Mouse (Mus musculus) neural tube, embryonic 14.5 days (tissue): ENCODE measurements around the gene Trit1. TPM values are rescaled to one million over a fixed set of nuclear protein-coding genes. Genes with fewer than 3 reads are reported as not detected.

Source experiments
- ATAC-seq: fragments of 200-750 bp; cut with Nextera tagmentation; 2 replicates; pipeline ENCODE4 v1.8.0; 2017; ENCODE audit warnings: low read depth, mild to moderate bottlenecking, moderate TSS enrichment, moderate library complexity
- H3K27ac ChIP-seq: fragments of 300-500 bp; sonication (generic); 2 replicates; pipeline ENCODE4 v1.5.1; 2014; ENCODE audit warnings: low read depth, mild to moderate bottlenecking, control low read depth, low read length, moderate library complexity, mixed read lengths
- H3K27me3 ChIP-seq: fragments of 300-500 bp; sonication (generic); 2 replicates; pipeline ENCODE4 v1.6.1; 2014; ENCODE audit warnings: low read length; ENCODE audit not compliant: control insufficient read depth, insufficient read depth
- H3K36me3 ChIP-seq: fragments of 300-500 bp; sonication (generic); 2 replicates; pipeline ENCODE4 v1.6.1; 2014; ENCODE audit warnings: low read length, mixed read lengths; ENCODE audit not compliant: control insufficient read depth, insufficient read depth
- H3K4me1 ChIP-seq: fragments of 300-500 bp; sonication (generic); 2 replicates; pipeline ENCODE4 v1.6.1; 2014; ENCODE audit warnings: low read length; ENCODE audit not compliant: control insufficient read depth, insufficient read depth
- H3K4me2 ChIP-seq: fragments of 300-500 bp; sonication (generic); 2 replicates; pipeline ENCODE4 v1.6.1; 2014; ENCODE audit warnings: mild to moderate bottlenecking, low read depth, low read length, control low read depth
- H3K4me3 ChIP-seq: fragments of 300-500 bp; sonication (generic); 2 replicates; pipeline ENCODE4 v1.5.1; 2014; ENCODE audit warnings: low read depth, low read length, control low read depth, mixed read lengths
- H3K9ac ChIP-seq: fragments of 300-500 bp; sonication (generic); replicated peaks from 2 replicates; pipeline ENCODE4 v1.6.1; 2014; ENCODE audit warnings: low read depth, mild to moderate bottlenecking, control low read depth, low read length, mixed read lengths
- H3K9me3 ChIP-seq: fragments of 300-500 bp; sonication (generic); 2 replicates; pipeline ENCODE4 v1.6.1; 2016; ENCODE audit warnings: low read length; ENCODE audit not compliant: control insufficient read depth
- WGBS: fragments of 180-500 bp; shearing (Covaris S2); extraction: QIAGEN DNeasy Blood & Tissue Kit; methylation state at CpG from one replicate; pipeline ENCODE4 v1.1.7; 2014; 5-methylcytosine and 5-hydroxymethylcytosine counted together
- polyA plus RNA-seq: library from polyadenylated mRNA; unstranded; fragments of >200 nt; fragmentation: Nextera tagmentation; extraction: Ambion mirVana; gene quantifications from 2 replicates; pipeline ENCODE4 v1.2.1, GENCODE M21; 2014

The Trit1 gene
- polyA plus RNA-seq, 1 experiment from 2014 or later, result 27.8 TPM

DNA sequence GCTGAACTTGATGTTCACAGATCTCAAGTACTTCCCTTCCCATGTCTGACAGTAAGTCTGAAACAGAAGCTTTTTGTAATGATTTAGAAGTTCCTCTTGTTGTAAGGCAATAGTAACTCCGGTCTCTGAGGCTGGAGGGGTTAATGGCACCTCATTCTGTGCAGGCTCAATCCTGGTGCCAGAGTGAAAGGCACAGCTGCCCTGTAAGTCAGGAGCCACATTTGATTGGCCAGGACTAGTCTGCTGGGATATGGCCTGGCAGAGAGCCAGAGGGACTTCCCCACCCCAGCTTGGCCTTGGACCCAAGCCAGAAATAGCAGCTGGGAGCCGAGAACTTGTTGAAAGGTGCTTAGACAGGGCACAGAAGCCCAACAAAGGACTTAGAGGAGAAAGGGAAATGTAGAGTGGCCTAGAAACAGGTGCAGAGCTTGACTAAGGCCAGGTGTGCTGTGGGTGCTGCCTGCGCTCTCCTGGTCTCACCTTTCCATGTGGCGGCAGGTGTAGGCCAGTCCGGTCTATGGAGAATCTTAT, 34.3 kb downstream of the Trit1 start:
- Histone ChIP-seq H3K4me1 (peaks cover 7% of the 10 kb centered on the region), H3K4me2 (no peak overlapping the region), H3K27ac (0 out of 2 replicates have a peak overlapping the region, but pooled peaks have one; percentile 28), H3K9ac (no peak overlapping the region), H3K4me3 (no peak overlapping the region), H3K9me3 (no peaks in the 10 kb centered on the region), H3K36me3 (peaks cover 35% of the 10 kb centered on the region), H3K27me3 (no peaks in the 10 kb centered on the region)
- peak; percentile 91 for ATAC-seq
- 39% methylated on average over 5 of the region's 5 CpGs for WGBS

DNA sequence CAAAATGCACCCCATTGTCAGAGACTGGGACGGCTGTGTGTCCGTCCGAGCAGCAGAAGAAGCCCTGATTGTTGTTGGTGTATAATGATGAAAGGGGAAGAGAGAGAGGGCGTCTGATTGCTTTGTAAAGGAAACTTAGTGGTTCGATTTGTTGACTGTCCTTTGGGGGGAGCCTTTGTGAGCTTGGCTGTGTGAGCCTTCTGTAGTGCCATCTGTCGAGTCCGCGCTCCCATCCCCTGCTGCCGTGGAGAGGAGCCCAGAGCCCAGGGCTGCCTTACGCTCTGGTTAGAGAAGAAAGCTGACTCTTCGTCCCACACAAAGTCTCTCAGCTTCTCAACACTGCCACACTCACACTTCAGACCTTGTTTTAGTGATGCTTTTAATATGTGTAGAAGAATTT, 36.8 kb downstream of the Trit1 start:
- no peak overlapping the region for H3K9ac ChIP-seq
- ATAC-seq, result peak; percentile 45; the same call in 1 of the 2 replicates
- H3K4me3 ChIP-seq, result no peak overlapping the region
- no peaks in the 10 kb centered on the region for H3K27me3 ChIP-seq
- H3K36me3 ChIP-seq, result peaks cover 29% of the 10 kb centered on the region
- H3K27ac ChIP-seq, result no peak overlapping the region
- H3K9me3 ChIP-seq, result no peaks in the 10 kb centered on the region
- WGBS, result 16% methylated on average over 11 of the region's 11 CpGs
- H3K4me2 ChIP-seq, result no peak overlapping the region
- peaks cover 7% of the 10 kb centered on the region for H3K4me1 ChIP-seq

DNA sequence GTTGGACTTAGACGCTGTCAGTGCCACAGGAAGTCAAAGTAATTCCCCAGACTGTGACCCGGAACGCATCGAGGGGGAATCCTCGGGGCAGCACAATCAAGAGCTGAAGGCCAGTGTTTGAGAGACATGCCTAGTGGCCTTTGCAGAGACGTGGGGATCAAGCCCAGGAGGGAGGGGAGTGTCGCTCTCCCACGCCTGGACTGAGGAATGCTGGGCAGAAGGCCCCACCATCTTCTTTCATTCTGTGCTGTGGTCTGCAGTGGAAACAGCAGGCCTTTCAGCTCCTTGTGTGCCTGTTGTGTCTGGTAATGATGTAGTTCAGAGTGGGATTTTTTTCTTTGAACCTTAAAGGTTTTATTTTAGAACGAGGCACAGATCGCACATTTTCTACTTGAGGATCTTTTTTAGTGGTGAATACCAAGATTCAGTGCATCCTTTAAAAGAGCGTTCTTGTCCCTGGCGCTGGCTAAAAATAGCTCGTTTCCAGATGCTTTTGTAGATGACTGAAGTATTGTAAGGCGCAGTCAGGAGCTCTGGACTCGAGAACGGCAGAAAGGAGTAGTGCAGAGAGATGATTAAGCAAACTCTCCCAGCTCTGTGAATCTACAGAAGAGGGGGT, 37.9 kb downstream of the Trit1 start:
- Histone ChIP-seq H3K9me3 (no peaks in the 10 kb centered on the region), H3K9ac (no peak overlapping the region), H3K36me3 (peaks cover 20% of the 10 kb centered on the region), H3K4me2 (no peak overlapping the region), H3K27me3 (no peaks in the 10 kb centered on the region), H3K4me1 (peaks cover 7% of the 10 kb centered on the region), H3K27ac (no peak overlapping the region), H3K4me3 (no peak overlapping the region)
- ATAC-seq, result no peak
- WGBS, result 74% methylated on average over 16 of the region's 16 CpGs

DNA sequence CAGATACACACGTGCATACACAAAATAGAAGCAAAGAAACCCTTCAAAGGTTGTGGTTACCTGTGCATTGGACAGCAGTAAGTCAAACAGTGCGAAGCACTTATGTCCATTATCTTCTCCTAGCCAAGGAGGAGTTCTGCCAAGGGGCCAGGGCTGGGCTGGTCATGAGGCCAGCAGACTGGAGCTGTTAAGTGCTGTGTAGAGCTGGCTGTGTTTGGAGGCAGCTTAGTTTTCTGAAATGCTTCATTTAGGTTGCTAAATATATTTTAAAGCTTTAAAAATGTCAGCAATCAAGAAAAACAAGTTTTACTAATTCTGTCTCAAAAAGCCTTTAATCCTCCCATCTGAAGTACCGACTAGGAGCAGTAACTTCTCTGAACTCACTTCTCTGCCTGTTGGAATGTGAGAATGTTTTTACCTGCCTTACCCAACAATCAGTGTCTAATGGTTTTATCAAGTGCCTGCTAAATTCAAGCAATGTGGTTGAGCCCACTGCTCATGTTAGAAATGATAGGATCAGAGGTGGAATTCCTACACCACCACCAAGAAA, 40.2 kb downstream of the Trit1 start:
- Histone ChIP-seq H3K4me3 (no peak overlapping the region), H3K4me2 (no peak overlapping the region), H3K9me3 (no peaks in the 10 kb centered on the region), H3K9ac (no peak overlapping the region), H3K36me3 (peaks cover 20% of the 10 kb centered on the region), H3K4me1 (0 out of 2 replicates have a peak, but pooled peaks cover 2% of the 10 kb centered on the region), H3K27ac (no peak overlapping the region), H3K27me3 (no peaks in the 10 kb centered on the region)
- 89% methylated on average over 3 of the region's 3 CpGs for WGBS
- ATAC-seq, result no peak

DNA sequence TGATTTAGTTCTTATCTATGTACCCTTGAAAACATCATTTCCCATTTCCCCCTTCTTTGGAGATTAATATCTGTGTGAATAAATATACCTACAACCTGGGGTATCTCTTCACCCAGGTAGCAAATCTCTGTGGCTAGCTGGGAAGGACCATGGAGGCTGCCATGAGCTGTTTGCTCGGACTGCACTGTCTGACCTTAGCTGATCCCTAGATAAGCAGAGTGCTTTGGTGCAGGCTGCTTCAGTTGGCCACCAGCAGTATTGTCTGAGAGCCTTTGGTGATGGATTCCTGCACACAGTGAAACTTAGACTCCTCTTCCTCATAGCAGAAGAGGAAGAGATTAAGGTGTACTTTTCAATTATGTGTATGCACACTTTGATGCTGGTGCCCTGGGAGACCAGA, 41.6 kb downstream of the Trit1 start:
- H3K36me3 ChIP-seq, result peaks cover 20% of the 10 kb centered on the region
- no peak overlapping the region for H3K27ac ChIP-seq
- 0 out of 2 replicates have a peak, but pooled peaks cover 2% of the 10 kb centered on the region for H3K4me1 ChIP-seq
- H3K4me3 ChIP-seq, result no peak overlapping the region
- 81% methylated on average over 1 of the region's 1 CpGs for WGBS
- H3K9ac ChIP-seq, result no peak overlapping the region
- H3K4me2 ChIP-seq, result no peak overlapping the region
- ATAC-seq, result no peak
- H3K9me3 ChIP-seq, result no peaks in the 10 kb centered on the region
- no peaks in the 10 kb centered on the region for H3K27me3 ChIP-seq

DNA sequence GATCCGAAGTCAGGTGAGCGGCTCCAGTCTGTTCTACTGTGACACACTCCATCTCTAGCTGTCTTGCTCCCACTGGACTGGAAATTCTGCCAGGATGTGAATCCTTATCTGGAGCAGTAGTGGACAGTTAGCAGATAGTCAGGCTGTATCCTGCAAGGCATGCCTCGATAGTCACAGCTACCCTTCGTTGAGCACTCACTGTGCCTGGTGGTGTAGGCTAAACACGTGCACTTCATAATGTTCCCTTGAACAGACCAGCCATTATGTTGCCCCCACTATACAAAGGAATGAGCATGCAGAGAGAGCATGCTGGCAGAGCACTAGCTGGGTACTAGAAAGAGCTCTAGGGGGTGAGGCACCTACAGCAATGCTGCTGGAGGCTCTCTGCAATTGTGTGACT, 45.3 kb downstream of the Trit1 start:
- H3K9ac ChIP-seq, result no peak overlapping the region
- H3K4me2 ChIP-seq, result no peak overlapping the region
- no peak; the same call in 1 of the 2 replicates for ATAC-seq
- H3K4me3 ChIP-seq, result no peak overlapping the region
- no peaks in the 10 kb centered on the region for H3K9me3 ChIP-seq
- no peaks in the 10 kb centered on the region for H3K27me3 ChIP-seq
- 55% methylated on average over 5 of the region's 5 CpGs for WGBS
- 0 out of 2 replicates have a peak, but pooled peaks cover 2% of the 10 kb centered on the region for H3K4me1 ChIP-seq
- H3K27ac ChIP-seq, result no peak overlapping the region
- H3K36me3 ChIP-seq, result peaks cover 3% of the 10 kb centered on the region; the same call in 1 of the 2 replicates

DNA sequence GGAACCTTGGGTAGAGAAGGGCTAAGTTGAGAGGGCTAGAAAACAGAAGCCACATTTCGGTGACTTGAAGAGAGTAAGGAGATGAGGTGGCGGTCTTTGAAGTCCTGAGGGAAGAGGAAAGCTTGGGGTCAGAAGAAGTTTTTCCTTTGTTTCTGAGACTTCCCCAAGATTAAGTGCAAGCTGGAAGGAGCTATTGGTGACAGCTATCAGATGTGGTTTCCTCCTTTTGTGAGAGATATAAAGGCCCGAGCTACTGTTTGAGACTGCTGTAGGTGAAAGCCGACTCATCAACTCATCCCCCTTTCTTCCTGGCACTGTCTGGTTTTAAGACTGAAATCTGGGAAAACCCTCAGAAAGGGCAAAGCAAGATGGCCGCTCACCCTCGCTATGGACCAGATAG, 52.2 kb downstream of the Trit1 start:
- Histone ChIP-seq H3K4me3 (no peak overlapping the region), H3K4me1 (no peaks in the 10 kb centered on the region), H3K9ac (no peak overlapping the region), H3K36me3 (no peaks in the 10 kb centered on the region), H3K27me3 (no peaks in the 10 kb centered on the region), H3K4me2 (no peak overlapping the region), H3K9me3 (no peaks in the 10 kb centered on the region), H3K27ac (no peak overlapping the region)
- WGBS, result 85% methylated on average over 6 of the region's 6 CpGs
- no peak for ATAC-seq

DNA sequence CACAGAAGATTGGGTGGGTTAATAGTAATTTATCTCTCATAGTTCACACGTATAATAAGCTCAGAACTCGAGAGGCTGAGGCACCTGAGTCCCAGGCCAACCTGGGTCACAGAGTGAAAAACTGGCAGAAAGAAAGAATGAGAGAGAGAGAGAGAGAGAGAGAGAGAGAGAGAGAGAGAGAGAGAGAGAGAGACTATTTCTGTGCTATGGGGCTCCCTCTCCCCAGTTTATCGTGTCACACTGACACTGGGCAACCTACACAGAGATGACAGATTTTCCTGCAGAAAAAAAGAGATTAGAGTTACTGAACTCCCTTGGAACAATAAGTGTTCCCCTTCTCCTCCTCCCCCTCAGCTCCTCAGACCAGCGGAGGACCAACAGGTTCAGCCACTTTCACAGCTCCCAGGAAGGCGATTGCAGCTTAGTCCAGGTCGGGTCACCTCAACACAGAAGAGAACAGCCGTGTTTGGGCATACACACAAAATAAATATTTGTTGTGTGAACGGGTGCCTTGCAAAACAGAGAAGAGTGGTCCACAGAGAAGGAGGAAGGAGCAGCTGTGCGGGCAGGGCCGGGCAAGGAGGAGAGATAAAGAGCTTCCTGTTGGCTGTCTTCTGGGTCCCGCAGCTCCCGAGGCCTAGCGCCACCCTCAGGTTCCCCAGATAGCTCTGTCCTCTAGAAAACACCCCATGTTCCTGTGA, 55.0 kb downstream of the Trit1 start:
- Histone ChIP-seq H3K36me3 (no peaks in the 10 kb centered on the region), H3K9ac (no peak overlapping the region), H3K9me3 (no peaks in the 10 kb centered on the region), H3K27ac (no peak overlapping the region), H3K4me2 (no peak overlapping the region), H3K4me1 (no peaks in the 10 kb centered on the region), H3K27me3 (no peaks in the 10 kb centered on the region), H3K4me3 (no peak overlapping the region)
- 15% methylated on average over 13 of the region's 13 CpGs for WGBS
- ATAC-seq, result no peak

DNA sequence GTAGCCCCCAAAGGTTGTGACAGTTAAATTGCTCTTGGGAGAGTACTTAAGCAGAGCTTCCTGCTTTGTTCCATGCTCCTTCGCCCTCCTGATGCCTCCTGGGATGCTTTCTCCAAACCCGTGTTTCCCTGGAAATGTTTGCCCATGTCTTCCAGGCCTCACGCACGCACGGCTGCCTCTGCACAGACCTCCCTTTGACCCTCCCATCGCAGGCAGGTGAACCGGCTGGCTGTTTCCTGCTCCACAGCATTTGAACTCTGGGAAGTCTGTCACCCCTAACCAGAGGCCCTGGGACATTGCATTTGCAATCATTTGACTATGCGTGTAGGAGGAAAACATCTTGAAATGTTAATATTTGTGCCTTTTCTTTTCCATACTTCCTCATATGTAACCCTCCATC, 60.5 kb downstream of the Trit1 start:
- no peak overlapping the region for H3K4me2 ChIP-seq
- no peak overlapping the region for H3K9ac ChIP-seq
- H3K4me1 ChIP-seq, result no peaks in the 10 kb centered on the region
- no peak overlapping the region for H3K27ac ChIP-seq
- ATAC-seq, result no peak
- no peaks in the 10 kb centered on the region for H3K27me3 ChIP-seq
- WGBS, result 64% methylated on average over 8 of the region's 8 CpGs
- H3K4me3 ChIP-seq, result no peak overlapping the region
- no peaks in the 10 kb centered on the region for H3K9me3 ChIP-seq
- H3K36me3 ChIP-seq, result no peaks in the 10 kb centered on the region
